Mouse (Mus musculus): ENCODE measurements around the gene Myl3. TPM values are rescaled to one million over a fixed set of nuclear protein-coding genes. Genes with fewer than 3 reads are reported as not detected.

Gene Myl3
- total RNA-seq, 1 experiment from 2014 or later = not detected

GRCm38 (mm10) chr9:110725721-110726135 is 15.9 kb upstream of the Myl3 start:
- no peak for ATAC-seq (replicated peaks; ENCODE audit: low read depth, poor library complexity, severe bottlenecking)

- ATAC-seq (replicated peaks; ENCODE audit: low read depth, poor library complexity, severe bottlenecking) = 0 out of 2 replicates have a peak, but pooled peaks have one; percentile 23
Observed at GRCm38 (mm10) chr9:110726867-110727266, 14.8 kb upstream of the Myl3 start.

- no peak for ATAC-seq (replicated peaks; ENCODE audit: low read depth, poor library complexity, severe bottlenecking)
Observed at GRCm38 (mm10) chr9:110729841-110730240, 11.8 kb upstream of the Myl3 start.

- no peak for ATAC-seq (replicated peaks; ENCODE audit: low read depth, poor library complexity, severe bottlenecking)
Observed at GRCm38 (mm10) chr9:110731859-110732258, 9.8 kb upstream of the Myl3 start.

GRCm38 (mm10) chr9:110732623-110733022 is 9.0 kb upstream of the Myl3 start:
- peak; percentile 88 for ATAC-seq (replicated peaks; ENCODE audit: low read depth, poor library complexity, severe bottlenecking)

- peak; percentile 18 for ATAC-seq (replicated peaks; ENCODE audit: low read depth, poor library complexity, severe bottlenecking)
Observed at GRCm38 (mm10) chr9:110733102-110733501, 8.6 kb upstream of the Myl3 start.

- ATAC-seq (replicated peaks; ENCODE audit: low read depth, poor library complexity, severe bottlenecking) = no peak
Observed at GRCm38 (mm10) chr9:110734154-110734553, 7.5 kb upstream of the Myl3 start.

- ATAC-seq (replicated peaks; ENCODE audit: low read depth, poor library complexity, severe bottlenecking) = no peak
Observed at GRCm38 (mm10) chr9:110736362-110736761, 5.3 kb upstream of the Myl3 start.

GRCm38 (mm10) chr9:110738054-110738453 is 3.6 kb upstream of the Myl3 start:
- ATAC-seq (replicated peaks; ENCODE audit: low read depth, poor library complexity, severe bottlenecking) = no peak

GRCm38 (mm10) chr9:110739961-110740360 is 1.7 kb upstream of the Myl3 start:
- ATAC-seq (replicated peaks; ENCODE audit: low read depth, poor library complexity, severe bottlenecking) = no peak

GRCm38 (mm10) chr9:110742295-110742950 is 762 bp downstream of the Myl3 start:
- ATAC-seq (replicated peaks; ENCODE audit: low read depth, poor library complexity, severe bottlenecking) = no peak; the same call in 1 of the 2 replicates

- ATAC-seq (replicated peaks; ENCODE audit: low read depth, poor library complexity, severe bottlenecking) = no peak
Observed at GRCm38 (mm10) chr9:110742951-110743455, 1.3 kb downstream of the Myl3 start.

- no peak for ATAC-seq (replicated peaks; ENCODE audit: low read depth, poor library complexity, severe bottlenecking)
Observed at GRCm38 (mm10) chr9:110743456-110744323, 2.0 kb downstream of the Myl3 start.

- ATAC-seq (replicated peaks; ENCODE audit: low read depth, poor library complexity, severe bottlenecking) = no peak
Observed at GRCm38 (mm10) chr9:110745752-110746151, 4.1 kb downstream of the Myl3 start.

- ATAC-seq (replicated peaks; ENCODE audit: low read depth, poor library complexity, severe bottlenecking) = no peak
Observed at GRCm38 (mm10) chr9:110746238-110746637, 4.6 kb downstream of the Myl3 start.

GRCm38 (mm10) chr9:110746961-110747360 is 5.3 kb downstream of the Myl3 start, which contains the start of gene Pth1r:
Gene Pth1r (minus strand): TSS chr9:110747145.
- ATAC-seq (replicated peaks; ENCODE audit: low read depth, poor library complexity, severe bottlenecking) = no peak

- ATAC-seq (replicated peaks; ENCODE audit: low read depth, poor library complexity, severe bottlenecking) = no peak
Observed at GRCm38 (mm10) chr9:110748451-110748850, 6.8 kb downstream of the Myl3 start.

- ATAC-seq (replicated peaks; ENCODE audit: low read depth, poor library complexity, severe bottlenecking) = no peak
Observed at GRCm38 (mm10) chr9:110750404-110751187, 8.9 kb downstream of the Myl3 start.

- ATAC-seq (replicated peaks; ENCODE audit: low read depth, poor library complexity, severe bottlenecking) = no peak
Observed at GRCm38 (mm10) chr9:110751412-110751811, 9.8 kb downstream of the Myl3 start.

GRCm38 (mm10) chr9:110752917-110753435 is 11.3 kb downstream of the Myl3 start:
- no peak for ATAC-seq (replicated peaks; ENCODE audit: low read depth, poor library complexity, severe bottlenecking)

Measured in common myeloid progenitor, adult 5-6 weeks (primary cell).